Comparison of ENCODE assay signal across 8 mouse cellular contexts in genomic region chr11:98954373-98954772, GRCm38 (mm10). TPM values are rescaled to one million over a fixed set of nuclear protein-coding genes. Genes with fewer than 3 reads are reported as not detected.
DNase-seq lines count a peak whose midpoint lies in the region; ATAC-seq and TF ChIP-seq lines count a peak whose summit lies in the region.

No protein-coding gene starts in this region.

- H3K27me3 ChIP-seq in forebrain, embryonic 10.5 days (ENCODE audit: poor library complexity, severe bottlenecking), result no peaks in the 10 kb centered on the region
- H3K27me3 ChIP-seq in hindbrain, embryonic 12.5 days, result no peaks in the 10 kb centered on the region
- H3K27me3 ChIP-seq in midbrain, embryonic 15.5 days (replicated peaks), result no peaks in the 10 kb centered on the region
- no peaks in the 10 kb centered on the region for H3K27me3 ChIP-seq in testis, adult 2 months (ENCODE audit: control insufficient read depth, insufficient read depth, low read length)

- H3K27ac ChIP-seq in forebrain, embryonic 10.5 days, result peak overlapping the region; percentile 84
- peak overlapping the region; percentile 67 for H3K27ac ChIP-seq in hindbrain, embryonic 12.5 days
- peak overlapping the region; percentile 61 for H3K27ac ChIP-seq in midbrain, embryonic 15.5 days
- peak overlapping the region; percentile 82 for H3K27ac ChIP-seq in testis, adult 2 months (ENCODE audit: control insufficient read depth, insufficient read depth, low read depth, low read length)

- H3K4me1 ChIP-seq in forebrain, embryonic 10.5 days, result peaks cover 75% of the 10 kb centered on the region
- H3K4me1 ChIP-seq in hindbrain, embryonic 12.5 days, result peaks cover 56% of the 10 kb centered on the region
- H3K4me1 ChIP-seq in midbrain, embryonic 15.5 days, result peaks cover 46% of the 10 kb centered on the region
- H3K4me1 ChIP-seq in testis, adult 2 months (ENCODE audit: control insufficient read depth, insufficient read depth, low read length), result peaks cover 37% of the 10 kb centered on the region

- H3K4me3 ChIP-seq in forebrain, embryonic 10.5 days, result peak overlapping the region; percentile 38
- no peak overlapping the region for H3K4me3 ChIP-seq in hindbrain, embryonic 12.5 days
- H3K4me3 ChIP-seq in midbrain, embryonic 15.5 days, result no peak overlapping the region
- no peak overlapping the region for H3K4me3 ChIP-seq in testis, adult 2 months (ENCODE audit: control insufficient read depth, low read depth, low read length)

- no peak for TF ChIP-seq POLR2A in testis, adult 2 months (IDR thresholded peaks at IDR 0.05; ENCODE audit: control insufficient read depth, low read depth, low read length)

- DNase-seq in cerebellum, adult 18-20 months, result peak; percentile 59 to 73
- peak; percentile 59 for DNase-seq in T-cell, adult 2 months (ENCODE audit: low spot score)
- peak; percentile 80 for DNase-seq in forebrain, embryonic 10.5 days (ENCODE audit: extremely low spot score, low spot score)
- peak; percentile 71 for DNase-seq in liver

- peaks cover 44% of the 10 kb centered on the region for H3K36me3 ChIP-seq in forebrain, embryonic 10.5 days (replicated peaks)
- H3K36me3 ChIP-seq in hindbrain, embryonic 12.5 days, result peaks cover 4% of the 10 kb centered on the region; the same call in 1 of the 2 replicates
- H3K36me3 ChIP-seq in midbrain, embryonic 15.5 days (replicated peaks), result no peaks in the 10 kb centered on the region
- H3K36me3 ChIP-seq in testis, adult 2 months (ENCODE audit: control insufficient read depth, insufficient read depth, low read length), result no peaks in the 10 kb centered on the region

- ATAC-seq in cerebellum, adult (ENCODE audit: insufficient number of reproducible peaks, low FRiP score, low TSS enrichment), result no peak
- ATAC-seq in hindbrain, embryonic 12.5 days (ENCODE audit: low FRiP score), result peak; percentile 46; the same call in 1 of the 2 replicates
- 0 out of 2 replicates have a peak, but pooled peaks have one; percentile 9 for ATAC-seq in midbrain, embryonic 15.5 days (replicated peaks)

- WGBS in forebrain, embryonic 10.5 days, result 5% methylated on average over 10 of the region's 10 CpGs
- WGBS in hindbrain, embryonic 12.5 days, result 4% methylated on average over 10 of the region's 10 CpGs
- 6% methylated on average over 10 of the region's 10 CpGs for WGBS in midbrain, embryonic 15.5 days

- peak overlapping the region; percentile 46 for H3K9ac ChIP-seq in hindbrain, embryonic 12.5 days
- no peak overlapping the region for H3K9ac ChIP-seq in midbrain, embryonic 15.5 days

- peak; percentile 25; the same call in 1 of the 2 replicates for TF ChIP-seq CTCF in testis, adult 2 months (IDR thresholded peaks at IDR 0.05; ENCODE audit: control insufficient read depth, insufficient read depth, insufficient replicate concordance, low read depth, low read length)

- no peaks in the 10 kb centered on the region for H3K9me3 ChIP-seq in forebrain, embryonic 10.5 days
- no peaks in the 10 kb centered on the region for H3K9me3 ChIP-seq in hindbrain, embryonic 12.5 days (replicated peaks)
- H3K9me3 ChIP-seq in midbrain, embryonic 15.5 days, result no peaks in the 10 kb centered on the region

- peak overlapping the region; percentile 37 for H3K4me2 ChIP-seq in hindbrain, embryonic 12.5 days (replicated peaks)
- H3K4me2 ChIP-seq in midbrain, embryonic 15.5 days, result peak overlapping the region; percentile 24

RNA-seq across cellular contexts. Expression of gene Rara, which starts 26.8 kb away (rescaled TPM):
- polyA plus RNA-seq in forebrain, embryonic 10.5 days (2016; fragmentation: Nextera tagmentation; extraction: Ambion mirVana), result 16.9 and 19.3 TPM in 2 replicates
- 38.6 and 46.9 TPM in 2 replicates for polyA plus RNA-seq in hindbrain, embryonic 12.5 days (2016; fragmentation: Nextera tagmentation; extraction: Ambion mirVana)
- 9.7 and 10.5 TPM in 2 replicates for polyA plus RNA-seq in midbrain, embryonic 15.5 days (2015; fragmentation: Nextera tagmentation; extraction: Ambion mirVana)
- polyA plus RNA-seq in testis, adult 2 months (2012; rRNA removed), result 18.7 and 20.1 TPM in 2 replicates

RNA-seq across cellular contexts. Expression of gene Gjd3, which starts 28.4 kb away (rescaled TPM):
- 0.20 and 0.24 TPM in 2 replicates for polyA plus RNA-seq in forebrain, embryonic 10.5 days (2016; fragmentation: Nextera tagmentation; extraction: Ambion mirVana)
- polyA plus RNA-seq in hindbrain, embryonic 12.5 days (2016; fragmentation: Nextera tagmentation; extraction: Ambion mirVana), result 0.88 and 1.1 TPM in 2 replicates
- 1.4 and 2.4 TPM in 2 replicates for polyA plus RNA-seq in midbrain, embryonic 15.5 days (2015; fragmentation: Nextera tagmentation; extraction: Ambion mirVana)
- polyA plus RNA-seq in testis, adult 2 months (2012; rRNA removed), result 13.6 and 23.8 TPM in 2 replicates

RNA-seq across cellular contexts. Expression of gene Cdc6, which starts 46.8 kb away (rescaled TPM):
- polyA plus RNA-seq in forebrain, embryonic 10.5 days (2016; fragmentation: Nextera tagmentation; extraction: Ambion mirVana), result 68.7 and 75.8 TPM in 2 replicates
- 19.0 and 20.2 TPM in 2 replicates for polyA plus RNA-seq in hindbrain, embryonic 12.5 days (2016; fragmentation: Nextera tagmentation; extraction: Ambion mirVana)
- 3.9 and 4.2 TPM in 2 replicates for polyA plus RNA-seq in midbrain, embryonic 15.5 days (2015; fragmentation: Nextera tagmentation; extraction: Ambion mirVana)
- 2.5 and 2.9 TPM in 2 replicates for polyA plus RNA-seq in testis, adult 2 months (2012; rRNA removed)
